Mouse (Mus musculus): ENCODE data around the gene Crebl2. TPM values are rescaled to one million over a fixed set of nuclear protein-coding genes. Genes with fewer than 3 reads are reported as not detected.

Crebl2 gene
- total and polyA plus RNA-seq, 3 experiments: 2.0 to 12.3 (median 11.4) TPM

DNA sequence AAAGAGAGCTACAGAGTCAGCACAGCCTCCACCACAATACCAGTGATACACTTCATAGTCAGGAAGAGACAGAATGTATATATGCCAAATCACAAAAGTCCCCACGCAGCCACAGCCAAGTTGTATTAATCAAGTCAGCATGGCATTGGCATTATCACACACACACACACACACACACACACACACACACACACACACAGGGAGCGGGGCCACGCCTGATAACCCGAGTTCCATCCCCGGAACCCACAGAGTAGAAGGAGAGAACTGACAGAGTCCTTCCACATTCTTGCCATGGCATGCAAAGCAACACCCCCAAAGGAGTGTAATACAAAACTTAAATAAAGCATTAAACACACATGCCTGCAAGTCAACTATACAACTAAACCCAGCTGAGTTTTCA is 49.6 kb downstream of the Crebl2 start:
- Histone ChIP-seq H3K4me3 (ENCODE audit: low read depth, low read length) (no peak overlapping the region), H3K36me3 (replicated peaks) (peaks cover 40% of the 10 kb centered on the region), H3K9me3 (replicated peaks) (no peaks in the 10 kb centered on the region), H3K4me1 (ENCODE audit: insufficient read depth, low read depth, low read length) (no peaks in the 10 kb centered on the region), H3K27me3 (ENCODE audit: insufficient read depth, low read length) (no peaks in the 10 kb centered on the region)
- ATAC-seq (ENCODE audit: extremely low read depth, insufficient number of reproducible peaks, low FRiP score, poor library complexity, severe bottlenecking) (no peak), DNase-seq (ENCODE audit: low spot score) (no peak)
- no peak for TF ChIP-seq GATA2 (IDR thresholded peaks at IDR 0.05; ENCODE audit: borderline replicate concordance, low read depth, low read length)
- TF ChIP-seq GATA1 (IDR thresholded peaks at IDR 0.05; ENCODE audit: borderline replicate concordance, low read length): no peak
- no peak for TF ChIP-seq POLR2AphosphoS5 (IDR thresholded peaks at IDR 0.05; ENCODE audit: insufficient replicate concordance, low read depth, low read length)
- no peak for TF ChIP-seq CTCF (IDR thresholded peaks at IDR 0.05; ENCODE audit: low read depth, low read length)
- no peak for TF ChIP-seq TAL1 (conservative IDR thresholded peaks at IDR 0.05; ENCODE audit: low read depth, low read length)

GRCm38 (mm10) chr6:134880046-134880445 is 50.1 kb downstream of the Crebl2 start:
- TF ChIP-seq TAL1 (conservative IDR thresholded peaks at IDR 0.05; ENCODE audit: low read depth, low read length) (no peak), GATA1 (IDR thresholded peaks at IDR 0.05; ENCODE audit: borderline replicate concordance, low read length) (no peak), CTCF (IDR thresholded peaks at IDR 0.05; ENCODE audit: low read depth, low read length) (no peak), GATA2 (IDR thresholded peaks at IDR 0.05; ENCODE audit: borderline replicate concordance, low read depth, low read length) (no peak), POLR2AphosphoS5 (IDR thresholded peaks at IDR 0.05; ENCODE audit: insufficient replicate concordance, low read depth, low read length) (no peak)
- no peak overlapping the region for H3K4me3 ChIP-seq (ENCODE audit: low read depth, low read length)
- H3K36me3 ChIP-seq (replicated peaks): peaks cover 43% of the 10 kb centered on the region
- no peak for DNase-seq (ENCODE audit: low spot score)
- no peaks in the 10 kb centered on the region for H3K9me3 ChIP-seq (replicated peaks)
- H3K4me1 ChIP-seq (ENCODE audit: insufficient read depth, low read depth, low read length): no peaks in the 10 kb centered on the region
- no peaks in the 10 kb centered on the region for H3K27me3 ChIP-seq (ENCODE audit: insufficient read depth, low read length)
- ATAC-seq (ENCODE audit: extremely low read depth, insufficient number of reproducible peaks, low FRiP score, poor library complexity, severe bottlenecking): no peak

DNA sequence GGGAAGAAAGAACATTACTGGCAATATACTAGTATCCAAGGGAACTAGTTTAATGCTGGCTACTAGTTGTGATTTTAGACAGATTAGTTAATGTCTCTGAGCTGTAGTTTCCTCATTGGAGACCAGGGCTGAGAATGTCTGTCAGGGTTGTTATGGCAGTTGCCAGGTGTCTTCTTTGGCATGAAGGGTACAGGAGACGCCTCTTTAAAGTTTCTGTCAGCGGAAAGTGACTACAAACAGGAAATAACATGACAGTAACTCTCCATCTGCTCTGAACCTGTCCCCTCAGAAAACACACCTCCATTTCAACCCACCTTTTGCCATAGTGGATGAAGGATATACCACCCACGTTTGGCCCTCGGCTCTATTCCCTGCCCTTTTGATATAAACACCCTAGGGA is 53.7 kb downstream of the Crebl2 start:
- Histone ChIP-seq H3K4me1 (ENCODE audit: insufficient read depth, low read depth, low read length) (peaks cover 3% of the 10 kb centered on the region; the same call in 1 of the 2 replicates), H3K9me3 (replicated peaks) (no peaks in the 10 kb centered on the region), H3K4me3 (ENCODE audit: low read depth, low read length) (no peak overlapping the region), H3K36me3 (replicated peaks) (peaks cover 36% of the 10 kb centered on the region), H3K27me3 (ENCODE audit: insufficient read depth, low read length) (no peaks in the 10 kb centered on the region)
- ATAC-seq (ENCODE audit: extremely low read depth, insufficient number of reproducible peaks, low FRiP score, poor library complexity, severe bottlenecking) (no peak), DNase-seq (ENCODE audit: low spot score) (no peak)
- TF ChIP-seq POLR2AphosphoS5 (IDR thresholded peaks at IDR 0.05; ENCODE audit: insufficient replicate concordance, low read depth, low read length) (no peak), GATA1 (IDR thresholded peaks at IDR 0.05; ENCODE audit: borderline replicate concordance, low read length) (no peak), TAL1 (conservative IDR thresholded peaks at IDR 0.05; ENCODE audit: low read depth, low read length) (no peak), CTCF (IDR thresholded peaks at IDR 0.05; ENCODE audit: low read depth, low read length) (no peak), GATA2 (IDR thresholded peaks at IDR 0.05; ENCODE audit: borderline replicate concordance, low read depth, low read length) (no peak)

- Histone ChIP-seq H3K4me1 (ENCODE audit: insufficient read depth, low read depth, low read length) (peaks cover 7% of the 10 kb centered on the region; the same call in 1 of the 2 replicates), H3K9me3 (replicated peaks) (no peaks in the 10 kb centered on the region), H3K4me3 (ENCODE audit: low read depth, low read length) (no peak overlapping the region), H3K27me3 (ENCODE audit: insufficient read depth, low read length) (no peaks in the 10 kb centered on the region), H3K36me3 (replicated peaks) (peaks cover 34% of the 10 kb centered on the region)
- TF ChIP-seq GATA2 (IDR thresholded peaks at IDR 0.05; ENCODE audit: borderline replicate concordance, low read depth, low read length) (no peak), POLR2AphosphoS5 (IDR thresholded peaks at IDR 0.05; ENCODE audit: insufficient replicate concordance, low read depth, low read length) (no peak), TAL1 (conservative IDR thresholded peaks at IDR 0.05; ENCODE audit: low read depth, low read length) (no peak), CTCF (IDR thresholded peaks at IDR 0.05; ENCODE audit: low read depth, low read length) (no peak), GATA1 (IDR thresholded peaks at IDR 0.05; ENCODE audit: borderline replicate concordance, low read length) (no peak)
- ATAC-seq (ENCODE audit: extremely low read depth, insufficient number of reproducible peaks, low FRiP score, poor library complexity, severe bottlenecking) (no peak), DNase-seq (ENCODE audit: low spot score) (no peak)
Measured at GRCm38 (mm10) chr6:134885515-134885914, 55.6 kb downstream of the Crebl2 start.

DNA sequence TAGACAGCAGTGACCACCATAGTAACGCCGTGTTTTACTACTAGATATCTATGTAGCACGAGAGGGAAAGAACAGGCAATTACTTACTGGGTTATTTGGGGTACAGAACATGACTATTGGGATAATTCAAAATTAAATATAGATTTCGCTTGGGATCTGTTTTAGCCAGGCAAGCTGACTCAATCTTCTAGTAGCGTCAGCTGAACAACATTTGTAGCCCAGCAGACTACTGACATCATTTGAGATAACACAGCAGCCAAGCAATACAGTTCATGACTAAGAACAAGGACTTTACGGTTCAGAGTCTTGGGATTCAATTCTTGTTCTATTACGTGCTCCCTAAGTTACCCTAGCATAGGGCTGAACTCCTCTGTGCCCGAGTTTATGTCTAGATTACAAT is 56.5 kb downstream of the Crebl2 start:
- DNase-seq (ENCODE audit: low spot score) (no peak), ATAC-seq (ENCODE audit: extremely low read depth, insufficient number of reproducible peaks, low FRiP score, poor library complexity, severe bottlenecking) (no peak)
- peaks cover 27% of the 10 kb centered on the region for H3K36me3 ChIP-seq (replicated peaks)
- H3K9me3 ChIP-seq (replicated peaks): no peaks in the 10 kb centered on the region
- H3K27me3 ChIP-seq (ENCODE audit: insufficient read depth, low read length): no peaks in the 10 kb centered on the region
- TF ChIP-seq GATA1 (IDR thresholded peaks at IDR 0.05; ENCODE audit: borderline replicate concordance, low read length) (no peak), POLR2AphosphoS5 (IDR thresholded peaks at IDR 0.05; ENCODE audit: insufficient replicate concordance, low read depth, low read length) (no peak), CTCF (IDR thresholded peaks at IDR 0.05; ENCODE audit: low read depth, low read length) (no peak), GATA2 (IDR thresholded peaks at IDR 0.05; ENCODE audit: borderline replicate concordance, low read depth, low read length) (no peak), TAL1 (conservative IDR thresholded peaks at IDR 0.05; ENCODE audit: low read depth, low read length) (no peak)
- H3K4me3 ChIP-seq (ENCODE audit: low read depth, low read length): no peak overlapping the region
- peaks cover 8% of the 10 kb centered on the region; the same call in 1 of the 2 replicates for H3K4me1 ChIP-seq (ENCODE audit: insufficient read depth, low read depth, low read length)

DNA sequence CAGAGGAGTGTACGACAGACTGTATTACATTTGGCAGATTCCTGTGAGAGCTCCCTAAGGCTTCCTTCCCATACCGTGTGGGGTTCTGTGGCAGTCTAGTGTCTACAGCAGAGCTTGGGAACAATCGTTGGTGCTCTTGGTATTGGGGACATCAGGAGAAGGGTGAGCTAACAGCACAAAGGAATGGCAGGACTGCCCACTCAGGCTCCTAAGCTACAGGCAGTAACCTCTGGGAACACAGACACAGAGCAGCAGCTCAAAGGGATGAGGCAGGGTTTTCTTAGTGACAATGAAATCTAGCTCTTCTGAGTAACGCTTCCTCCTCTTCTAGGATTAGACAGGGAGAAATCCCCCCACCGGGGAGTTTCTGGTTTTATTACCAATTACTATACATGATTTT is 57.1 kb downstream of the Crebl2 start:
- H3K27me3 ChIP-seq (ENCODE audit: insufficient read depth, low read length): no peaks in the 10 kb centered on the region
- no peaks in the 10 kb centered on the region for H3K9me3 ChIP-seq (replicated peaks)
- H3K4me1 ChIP-seq (ENCODE audit: insufficient read depth, low read depth, low read length): peaks cover 8% of the 10 kb centered on the region; the same call in 1 of the 2 replicates
- no peak overlapping the region for H3K4me3 ChIP-seq (ENCODE audit: low read depth, low read length)
- H3K36me3 ChIP-seq (replicated peaks): peaks cover 23% of the 10 kb centered on the region
- TF ChIP-seq POLR2AphosphoS5 (IDR thresholded peaks at IDR 0.05; ENCODE audit: insufficient replicate concordance, low read depth, low read length): no peak
- no peak for TF ChIP-seq GATA2 (IDR thresholded peaks at IDR 0.05; ENCODE audit: borderline replicate concordance, low read depth, low read length)
- no peak for TF ChIP-seq TAL1 (conservative IDR thresholded peaks at IDR 0.05; ENCODE audit: low read depth, low read length)
- no peak for TF ChIP-seq CTCF (IDR thresholded peaks at IDR 0.05; ENCODE audit: low read depth, low read length)
- no peak for TF ChIP-seq GATA1 (IDR thresholded peaks at IDR 0.05; ENCODE audit: borderline replicate concordance, low read length)
- ATAC-seq (ENCODE audit: extremely low read depth, insufficient number of reproducible peaks, low FRiP score, poor library complexity, severe bottlenecking) (no peak), DNase-seq (ENCODE audit: low spot score) (no peak)

Data from G1E (cell line).